Mouse (Mus musculus) lung, postnatal 0 days (tissue): ENCODE data around the gene Trit1.

Experiments used
- CTCF ChIP-seq: IDR thresholded peaks from 2 replicates; pipeline ENCODE4 v1.5.1; 2016; ENCODE audit warnings: antibody characterized with exemption, mild to moderate bottlenecking
- EP300 ChIP-seq: IDR thresholded peaks from 2 replicates; pipeline ENCODE4 v1.6.1; 2016; ENCODE audit warnings: antibody characterized with exemption, mild to moderate bottlenecking, control low read depth

GRCm38 (mm10) chr4:123078231-123078630 is 61.8 kb downstream of the Trit1 start:
- TF ChIP-seq CTCF (no peak), EP300 (no peak)
